Mouse (Mus musculus) ES-Bruce4 (cell line): ENCODE data around the gene Mul1.
A peak's percentile ranks its signal among the peaks of the same experiment; 100 is the strongest.

Source experiments
- CTCF ChIP-seq: IDR thresholded peaks from one replicate; pipeline ENCODE4 v1.8.1; 2011; ENCODE audit warnings: low read depth, low read length
- EP300 ChIP-seq: IDR thresholded peaks from 2 replicates; pipeline ENCODE4 v1.6.1; 2011; ENCODE audit warnings: low read depth, low read length; ENCODE audit not compliant: insufficient read depth
- POLR2A ChIP-seq: IDR thresholded peaks from one replicate; pipeline ENCODE4 v1.8.1; 2011; ENCODE audit warnings: low read length; ENCODE audit not compliant: insufficient read depth

DNA sequence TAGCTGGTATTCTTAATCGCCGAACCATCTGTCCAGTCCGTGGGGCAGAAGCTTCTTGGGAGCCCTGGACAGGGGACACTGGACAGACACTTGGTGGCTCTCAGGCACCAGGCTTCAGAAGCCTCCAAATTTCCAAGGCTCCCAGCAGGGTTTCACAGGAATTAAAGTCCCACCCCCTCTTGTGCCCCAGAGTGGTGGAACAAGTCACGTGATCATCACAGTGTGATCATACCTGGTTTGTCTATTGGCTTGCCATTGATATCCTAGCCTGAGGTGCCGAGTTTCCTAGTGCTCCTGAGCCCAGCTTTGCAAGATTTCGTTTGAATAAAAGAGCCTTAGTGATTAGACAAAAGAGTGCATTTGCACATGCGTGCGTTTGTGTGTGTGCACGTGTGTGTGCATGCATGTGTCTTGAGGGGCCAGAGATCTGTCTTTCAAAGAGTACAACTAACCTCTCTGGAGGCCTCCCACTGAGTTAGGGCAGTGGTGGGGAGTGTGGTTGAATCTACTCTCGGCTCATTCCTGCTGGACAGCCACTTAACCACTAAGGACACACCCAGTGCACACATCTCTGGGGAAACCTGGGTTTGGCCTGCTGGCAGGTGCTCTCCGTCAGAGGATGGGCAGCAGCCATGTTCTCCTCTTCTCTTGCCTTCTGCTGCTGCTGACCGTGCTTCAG is 15.3 kb downstream of the Mul1 start:
- no peak for TF ChIP-seq CTCF
- TF ChIP-seq POLR2A, result no peak
- TF ChIP-seq EP300, result peak; percentile 60
